Mouse (Mus musculus) cerebellum, adult 2 months (tissue): ENCODE measurements around the gene 7530416G11Rik. TPM values are rescaled to one million over a fixed set of nuclear protein-coding genes. Genes with fewer than 3 reads are reported as not detected.

Experiments used
- DNase-seq, 2 experiments: peaks; one replicate each; pipeline ENCODE4 v3.0.0; 2021
- H3K27ac ChIP-seq: fragments of 200-500 bp; 2 replicates; pipeline ENCODE4 v1.5.1; 2012; ENCODE audit warnings: low read length, control low read depth, inconsistent platforms; ENCODE audit not compliant: insufficient read depth
- H3K27me3 ChIP-seq: fragments of 200-500 bp; 2 replicates; pipeline ENCODE4 v1.6.1; 2012; ENCODE audit warnings: inconsistent platforms, mild to moderate bottlenecking, low read length, moderate library complexity; ENCODE audit not compliant: control insufficient read depth, insufficient read depth
- H3K4me1 ChIP-seq: fragments of 200-500 bp; 2 replicates; pipeline ENCODE4 v1.6.1; 2011; ENCODE audit warnings: low read length; ENCODE audit not compliant: control insufficient read depth, insufficient read depth
- H3K4me3 ChIP-seq: fragments of 200-500 bp; replicated peaks from 2 replicates; pipeline ENCODE3; 2011; ENCODE audit warnings: mild to moderate bottlenecking, low read depth, low read length, control low read depth; ENCODE audit not compliant: insufficient read depth
- CTCF ChIP-seq: fragments of 200-500 bp; IDR thresholded peaks from 2 replicates; pipeline ENCODE4 v1.5.1; 2011; ENCODE audit warnings: low read depth, mild to moderate bottlenecking, control low read depth, low read length, moderate library complexity, borderline replicate concordance; ENCODE audit not compliant: insufficient read depth
- POLR2A ChIP-seq: fragments of 200-500 bp; IDR thresholded peaks from 2 replicates; pipeline ENCODE4 v1.6.1; 2011; ENCODE audit warnings: low read length, control low read depth, borderline replicate concordance; ENCODE audit not compliant: insufficient read depth
- whole genome bisulfite sequencing: fragments of 180-500 bp; shearing (Covaris S2); methylation state at CpG from one replicate; pipeline ENCODE4 v1.1.7; 2018; 5-methylcytosine and 5-hydroxymethylcytosine counted together
- polyA plus RNA-seq: library from polyadenylated mRNA; depleted of rRNA; stranded (reverse); fragments of >200 nt; gene quantifications from 2 replicates; pipeline ENCODE4 v1.2.3, GENCODE M21; 2012; rRNA removed

The 7530416G11Rik gene
- polyA plus RNA-seq, 1 experiment: not detected

- 81% methylated on average over 13 of the region's 13 CpGs for WGBS
- DNase-seq: no peak
- H3K4me1 ChIP-seq: peaks cover 33% of the 10 kb centered on the region
- TF ChIP-seq POLR2A (no peak), CTCF (no peak)
- H3K27ac ChIP-seq: no peak overlapping the region
- no peaks in the 10 kb centered on the region for H3K27me3 ChIP-seq
- H3K4me3 ChIP-seq: no peak overlapping the region
These were observed 39.8 kb downstream of the 7530416G11Rik start for GRCm38 (mm10) chr15:85463027-85463790.

- no peak overlapping the region for H3K27ac ChIP-seq
- peak in 1 of 2 experiments; percentile 45 for DNase-seq
- WGBS: 27% methylated on average over 4 of the region's 4 CpGs
These were observed 40.9 kb downstream of the 7530416G11Rik start for GRCm38 (mm10) chr15:85462138-85462537.

GRCm38 (mm10) chr15:85461541-85461940, 41.5 kb downstream of the 7530416G11Rik start:
- 55% methylated on average over 4 of the region's 4 CpGs for WGBS
- Histone ChIP-seq H3K27ac (peak overlapping the region; percentile 30; the same call in 1 of the 2 replicates), H3K4me3 (no peak overlapping the region), H3K27me3 (no peaks in the 10 kb centered on the region), H3K4me1 (peaks cover 26% of the 10 kb centered on the region)
- TF ChIP-seq CTCF (no peak), POLR2A (no peak)
- DNase-seq: peak in 1 of 2 experiments; percentile 67

More at GRCm38 (mm10) chr15:85462138-85462537, 40.9 kb downstream of the 7530416G11Rik start:
- H3K4me3 ChIP-seq: no peak overlapping the region
- TF ChIP-seq CTCF: no peak
- peaks cover 30% of the 10 kb centered on the region for H3K4me1 ChIP-seq
- no peaks in the 10 kb centered on the region for H3K27me3 ChIP-seq

GRCm38 (mm10) chr15:85458631-85459082, 44.4 kb downstream of the 7530416G11Rik start:
- no peak overlapping the region for H3K27ac ChIP-seq
- 68% methylated on average over 4 of the region's 4 CpGs for WGBS

GRCm38 (mm10) chr15:85457838-85458237, 45.2 kb downstream of the 7530416G11Rik start:
- 35% methylated on average over 8 of the region's 8 CpGs for WGBS
- Histone ChIP-seq H3K27me3 (no peaks in the 10 kb centered on the region), H3K4me1 (peaks cover 25% of the 10 kb centered on the region), H3K4me3 (no peak overlapping the region), H3K27ac (no peak overlapping the region)
- TF ChIP-seq POLR2A (no peak), CTCF (no peak)
- no peak for DNase-seq

More at GRCm38 (mm10) chr15:85458631-85459082, 44.4 kb downstream of the 7530416G11Rik start:
- H3K4me1 ChIP-seq: peaks cover 25% of the 10 kb centered on the region
- no peak for DNase-seq
- no peak overlapping the region for H3K4me3 ChIP-seq
- H3K27me3 ChIP-seq: no peaks in the 10 kb centered on the region
- TF ChIP-seq POLR2A (no peak), CTCF (no peak)

- no peak overlapping the region for H3K27ac ChIP-seq
- TF ChIP-seq CTCF (no peak), POLR2A (no peak)
- WGBS: 57% methylated on average over 8 of the region's 8 CpGs
- no peak overlapping the region for H3K4me3 ChIP-seq
- H3K4me1 ChIP-seq: peaks cover 18% of the 10 kb centered on the region
- DNase-seq: no peak
- no peaks in the 10 kb centered on the region for H3K27me3 ChIP-seq
These were observed 46.1 kb downstream of the 7530416G11Rik start for GRCm38 (mm10) chr15:85456891-85457290.

GRCm38 (mm10) chr15:85446652-85447051, 56.4 kb downstream of the 7530416G11Rik start:
- 60% methylated on average over 3 of the region's 3 CpGs for WGBS
- Histone ChIP-seq H3K4me1 (no peaks in the 10 kb centered on the region), H3K27ac (no peak overlapping the region), H3K27me3 (no peaks in the 10 kb centered on the region), H3K4me3 (no peak overlapping the region)
- no peak for DNase-seq
- no peak for TF ChIP-seq CTCF
- TF ChIP-seq POLR2A: no peak

Other genes starting within 250 kb of the 7530416G11Rik start
- 271 and 274 TPM in 2 replicates for gene Atxn10, start 167.0 kb downstream of the 7530416G11Rik start, polyA plus RNA-seq
- 11.1 and 14.7 TPM in 2 replicates for gene Wnt7b, start 79.2 kb upstream of the 7530416G11Rik start, polyA plus RNA-seq
- 1.1 and 1.5 TPM in 2 replicates for gene Ppara, start 231.8 kb upstream of the 7530416G11Rik start, polyA plus RNA-seq